Mouse (Mus musculus) mammary gland, adult 2 months (tissue): Measurements from ENCODE around the gene Ttc14. TPM values are rescaled to one million over a fixed set of nuclear protein-coding genes. Genes with fewer than 3 reads are reported as not detected.

ENCODE experiments used
- polyA plus RNA-seq: library from polyadenylated mRNA; depleted of rRNA; stranded (reverse); fragments of >200 nt; gene quantifications from 2 replicates; pipeline ENCODE4 v1.2.3, GENCODE M21; 2012; ENCODE audit warnings: low replicate concordance; rRNA removed

The Ttc14 gene
- 13.5 and 70.7 TPM in 2 replicates for polyA plus RNA-seq

GRCm38 (mm10) chr3:33799617-33800512 is at the start of gene Ttc14:
Ttc14 (plus strand) TSS chr3:33799832.

GRCm38 (mm10) chr3:33843801-33844632 is 44.4 kb downstream of the Ttc14 start, which contains the start of gene Ccdc39:
Ccdc39 (minus strand) TSS chr3:33844310.

Other genes starting within 250 kb of the Ttc14 start
- gene Ccdc39, start 44.5 kb downstream of the Ttc14 start, polyA plus RNA-seq = 0.53 and 0.69 TPM in 2 replicates
- gene Fxr1, start 220.1 kb downstream of the Ttc14 start, polyA plus RNA-seq = 5.1 and 22.3 TPM in 2 replicates